Mouse (Mus musculus) liver, postnatal 0 days (tissue): ENCODE data around the gene Magoh. TPM values are rescaled to one million over a fixed set of nuclear protein-coding genes. Genes with fewer than 3 reads are reported as not detected.

ENCODE experiments used
- ATAC-seq: fragments of 200-750 bp; cut with Nextera tagmentation; 2 replicates; pipeline ENCODE4 v1.8.0; 2017; ENCODE audit warnings: mild to moderate bottlenecking, moderate library complexity
- DNase-seq: peaks from one replicate; pipeline ENCODE4 v3.0.0-alpha.2; 2016
- H3K27ac ChIP-seq: fragments of 300-500 bp; sonication (generic); 2 replicates; pipeline ENCODE4 v1.5.1; 2014; ENCODE audit warnings: antibody characterized with exemption, moderate library complexity, mild to moderate bottlenecking, low read depth
- H3K27me3 ChIP-seq: fragments of 300-500 bp; sonication (generic); 2 replicates; pipeline ENCODE4 v1.6.1; 2014; ENCODE audit warnings: low read length, control low read depth, mixed read lengths; ENCODE audit not compliant: insufficient read depth
- H3K36me3 ChIP-seq: fragments of 300-500 bp; sonication (generic); replicated peaks from 2 replicates; pipeline ENCODE4 v1.6.1; 2014; ENCODE audit warnings: mild to moderate bottlenecking, control low read depth, low read length, moderate library complexity, mixed read lengths; ENCODE audit not compliant: insufficient read depth
- H3K4me1 ChIP-seq: fragments of 300-500 bp; sonication (generic); 2 replicates; pipeline ENCODE4 v1.6.1; 2014; ENCODE audit warnings: antibody characterized with exemption, mild to moderate bottlenecking, control low read depth; ENCODE audit not compliant: insufficient read depth
- H3K4me2 ChIP-seq: fragments of 300-500 bp; sonication (generic); 2 replicates; pipeline ENCODE4 v1.6.1; 2014; ENCODE audit warnings: low read depth, mild to moderate bottlenecking, low read length, moderate library complexity, mixed read lengths
- H3K4me3 ChIP-seq: fragments of 300-500 bp; sonication (generic); 2 replicates; pipeline ENCODE4 v1.5.1; 2014; ENCODE audit warnings: low read depth, low read length
- H3K9ac ChIP-seq: fragments of 300-500 bp; sonication (generic); replicated peaks from 2 replicates; pipeline ENCODE4 v1.6.1; 2014; ENCODE audit warnings: mild to moderate bottlenecking, moderate library complexity
- H3K9me3 ChIP-seq: fragments of 300-500 bp; sonication (generic); 2 replicates; pipeline ENCODE4 v1.6.1; 2016; ENCODE audit warnings: mild to moderate bottlenecking, control low read depth, low read length, mixed read lengths
- CTCF ChIP-seq: sonication (generic); IDR thresholded peaks from 2 replicates; pipeline ENCODE4 v1.5.1; 2016; ENCODE audit warnings: antibody characterized with exemption, low read depth
- EP300 ChIP-seq: IDR thresholded peaks from 2 replicates; pipeline ENCODE4 v1.6.1; 2016; ENCODE audit warnings: antibody characterized with exemption, low read depth, mild to moderate bottlenecking
- WGBS: fragments of 180-500 bp; shearing (Covaris S2); extraction: QIAGEN DNeasy Blood & Tissue Kit; methylation state at CpG from one replicate; pipeline ENCODE4 v1.1.7; 2014; ENCODE audit not compliant: insufficient replicate concordance; 5-methylcytosine and 5-hydroxymethylcytosine counted together
- polyA plus RNA-seq: library from polyadenylated mRNA; unstranded; fragments of >200 nt; fragmentation: Nextera tagmentation; extraction: Ambion mirVana; gene quantifications from 2 replicates; pipeline ENCODE4 v1.2.1, GENCODE M21; 2015

The Magoh gene
- polyA plus RNA-seq, 1 experiment from 2014 or later: 67.5 TPM

DNA sequence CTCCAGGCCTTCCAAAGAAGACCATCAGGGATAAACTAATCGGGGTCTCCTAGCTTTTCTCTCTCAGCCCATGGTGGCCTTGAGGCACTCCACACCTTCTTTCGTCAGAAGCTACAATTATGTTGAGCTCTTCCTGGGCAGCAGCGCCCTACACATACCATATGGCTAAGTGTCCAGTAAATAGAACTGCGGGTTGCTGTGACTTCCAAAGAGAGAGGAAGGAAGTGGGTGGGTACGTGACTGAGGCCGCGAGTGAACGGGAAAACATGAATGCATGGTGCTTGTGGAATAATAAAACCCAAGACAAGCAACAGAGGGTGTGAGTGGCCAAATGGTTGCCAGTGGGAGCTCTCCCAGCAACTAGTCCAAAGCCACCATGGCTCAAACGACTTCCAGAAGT, 29.9 kb upstream of the Magoh start:
- H3K36me3 ChIP-seq: no peaks in the 10 kb centered on the region
- peaks cover 7% of the 10 kb centered on the region; the same call in 1 of the 2 replicates for H3K27me3 ChIP-seq
- no peak overlapping the region for H3K4me2 ChIP-seq
- 52% methylated on average over 9 of the region's 9 CpGs for WGBS
- TF ChIP-seq CTCF: no peak
- TF ChIP-seq EP300: no peak
- H3K9ac ChIP-seq: no peak overlapping the region
- DNase-seq (no peak), ATAC-seq (no peak)
- H3K9me3 ChIP-seq: no peaks in the 10 kb centered on the region
- H3K27ac ChIP-seq: no peak overlapping the region
- H3K4me3 ChIP-seq: no peak overlapping the region
- no peaks in the 10 kb centered on the region for H3K4me1 ChIP-seq

DNA sequence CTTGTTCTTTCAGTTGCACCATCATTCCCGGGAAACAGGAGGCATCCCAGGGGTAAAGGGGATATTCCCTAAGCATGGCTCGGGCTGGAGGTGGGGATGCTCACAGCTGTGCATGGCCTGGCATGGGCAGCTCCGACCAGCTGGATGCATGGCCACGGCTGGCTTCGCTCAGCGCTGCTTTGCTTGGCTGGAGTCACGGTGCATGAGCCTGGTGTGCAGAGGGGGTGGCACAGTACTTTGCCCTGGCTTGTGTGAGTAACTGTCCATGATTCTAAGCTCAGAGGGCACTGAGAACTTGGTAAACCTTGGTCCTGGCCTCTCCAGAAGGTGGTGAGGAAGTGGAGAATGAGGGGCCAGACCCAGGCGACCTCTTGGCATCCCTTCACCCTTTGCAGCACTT, 29.5 kb upstream of the Magoh start:
- H3K4me2 ChIP-seq: no peak overlapping the region
- H3K4me1 ChIP-seq: no peaks in the 10 kb centered on the region
- H3K9ac ChIP-seq: no peak overlapping the region
- ATAC-seq: no peak
- no peaks in the 10 kb centered on the region for H3K36me3 ChIP-seq
- no peak overlapping the region for H3K4me3 ChIP-seq
- peaks cover 7% of the 10 kb centered on the region; the same call in 1 of the 2 replicates for H3K27me3 ChIP-seq
- TF ChIP-seq CTCF (no peak), EP300 (no peak)
- 78% methylated on average over 8 of the region's 8 CpGs for WGBS
- no peak for DNase-seq
- H3K27ac ChIP-seq: no peak overlapping the region
- no peaks in the 10 kb centered on the region for H3K9me3 ChIP-seq

DNA sequence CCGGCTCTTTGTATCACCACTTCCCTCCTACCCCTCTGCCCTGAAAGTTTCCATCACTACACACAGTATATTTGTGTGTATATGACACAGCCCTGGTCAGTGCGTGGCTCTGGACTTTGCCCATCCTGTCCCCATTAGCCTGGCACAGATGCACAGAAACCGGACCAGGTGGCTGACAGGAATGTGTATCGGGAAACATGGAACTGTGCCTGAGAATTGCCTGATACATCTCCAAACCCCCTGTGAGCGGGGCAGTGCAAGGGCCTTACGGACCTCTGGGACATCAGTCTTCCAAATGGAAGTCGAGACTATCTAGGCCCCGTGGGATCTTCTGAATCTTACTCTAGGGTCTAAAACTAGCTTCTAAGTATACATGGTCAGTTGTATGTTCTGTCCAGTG, 26.2 kb upstream of the Magoh start:
- WGBS: 80% methylated on average over 8 of the region's 8 CpGs
- ATAC-seq: no peak
- no peaks in the 10 kb centered on the region for H3K36me3 ChIP-seq

DNA sequence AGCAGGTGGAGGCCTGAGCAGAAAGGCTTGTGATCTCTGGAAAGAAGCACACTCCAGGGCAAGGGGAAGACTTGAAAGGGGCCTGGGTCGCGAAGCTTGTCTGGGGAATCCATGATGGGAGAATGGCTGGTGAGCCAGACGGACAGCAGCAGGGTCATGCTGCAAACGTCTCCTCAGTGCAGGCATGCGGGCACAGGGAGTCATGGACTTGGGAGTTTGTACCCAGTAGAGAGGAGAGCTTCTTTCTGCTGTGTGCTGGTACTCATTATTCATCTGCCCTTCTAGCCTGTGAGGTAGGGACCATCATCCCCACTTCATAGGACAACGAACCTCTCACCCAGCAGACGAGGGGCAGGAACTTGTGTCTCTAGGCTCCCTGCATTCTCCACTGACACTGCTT, 25.7 kb upstream of the Magoh start:
- no peak for ATAC-seq
- no peak overlapping the region for H3K27ac ChIP-seq
- 80% methylated on average over 7 of the region's 7 CpGs for WGBS
- no peaks in the 10 kb centered on the region for H3K4me1 ChIP-seq
- no peak overlapping the region for H3K4me3 ChIP-seq
- no peaks in the 10 kb centered on the region for H3K27me3 ChIP-seq
- TF ChIP-seq EP300: no peak
- no peak for TF ChIP-seq CTCF
- H3K4me2 ChIP-seq: no peak overlapping the region
- H3K36me3 ChIP-seq: no peaks in the 10 kb centered on the region
- no peaks in the 10 kb centered on the region for H3K9me3 ChIP-seq
- DNase-seq: no peak
- H3K9ac ChIP-seq: no peak overlapping the region

More for the DNA sequence above, 26.2 kb upstream of the Magoh start:
- no peaks in the 10 kb centered on the region for H3K9me3 ChIP-seq
- H3K27ac ChIP-seq: no peak overlapping the region
- no peak for DNase-seq
- no peaks in the 10 kb centered on the region for H3K27me3 ChIP-seq
- no peak overlapping the region for H3K4me3 ChIP-seq
- H3K9ac ChIP-seq: no peak overlapping the region
- no peaks in the 10 kb centered on the region for H3K4me1 ChIP-seq
- H3K4me2 ChIP-seq: no peak overlapping the region
- TF ChIP-seq CTCF: no peak

DNA sequence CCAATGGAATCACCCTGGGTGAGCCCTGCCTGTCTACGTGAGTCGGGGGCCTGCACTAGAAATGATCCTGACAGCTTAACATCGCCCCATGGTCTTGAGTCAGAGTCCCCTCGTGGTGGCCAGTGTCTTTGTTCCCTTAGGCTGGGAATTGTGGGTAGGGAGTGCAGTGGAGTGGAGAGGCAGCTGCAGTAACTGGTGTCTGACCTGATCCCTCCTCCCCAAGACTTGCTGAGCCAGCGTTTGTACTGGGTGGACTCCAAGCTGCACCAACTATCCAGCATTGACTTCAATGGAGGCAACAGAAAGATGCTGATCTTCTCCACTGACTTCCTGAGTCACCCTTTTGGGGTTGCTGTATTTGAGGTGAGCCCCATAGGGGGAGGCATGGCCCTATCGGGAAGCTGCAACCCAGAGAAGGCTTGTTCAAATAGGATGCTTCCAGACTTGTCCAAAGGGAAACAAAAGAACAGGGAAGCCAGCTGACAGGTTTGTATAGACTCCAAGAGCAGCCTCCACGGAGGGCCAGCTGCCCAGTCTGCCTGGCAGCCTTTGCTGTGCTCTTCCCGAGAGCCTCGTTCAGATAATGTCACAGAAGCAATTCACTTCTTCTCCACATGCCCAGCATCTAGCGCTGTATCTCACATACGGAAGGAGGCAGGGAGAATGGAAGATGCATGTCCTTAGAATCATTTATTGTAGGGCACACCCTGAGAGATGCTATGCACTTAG, 22.4 kb upstream of the Magoh start:
- H3K4me1 ChIP-seq: no peaks in the 10 kb centered on the region
- H3K36me3 ChIP-seq: no peaks in the 10 kb centered on the region
- 79% methylated on average over 11 of the region's 11 CpGs for WGBS
- no peaks in the 10 kb centered on the region for H3K9me3 ChIP-seq
- ATAC-seq (no peak), DNase-seq (no peak)
- TF ChIP-seq EP300 (no peak), CTCF (no peak)
- H3K27me3 ChIP-seq: no peaks in the 10 kb centered on the region
- no peak overlapping the region for H3K4me2 ChIP-seq
- H3K27ac ChIP-seq: no peak overlapping the region
- no peak overlapping the region for H3K4me3 ChIP-seq
- H3K9ac ChIP-seq: no peak overlapping the region

DNA sequence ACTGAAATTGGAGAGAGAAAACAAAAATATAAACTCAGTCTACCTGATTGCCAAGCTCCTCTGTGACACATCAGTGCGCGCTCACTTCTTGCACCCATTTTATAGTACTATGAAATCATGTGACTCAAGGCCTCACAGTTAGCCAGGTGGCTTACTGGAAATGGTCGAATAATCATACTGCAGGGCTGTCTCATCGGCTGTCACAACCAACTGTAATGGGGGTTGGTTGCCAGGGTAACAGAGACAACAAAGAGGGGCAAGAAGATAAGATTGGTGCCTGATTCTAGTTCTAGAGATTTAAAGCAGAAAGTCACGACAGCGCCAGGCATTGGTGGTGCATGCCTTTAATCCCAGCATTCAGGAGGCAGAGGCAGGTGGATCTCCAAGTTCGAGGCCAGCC, 20.6 kb upstream of the Magoh start:
- H3K27ac ChIP-seq: no peak overlapping the region
- H3K9me3 ChIP-seq: no peaks in the 10 kb centered on the region
- ATAC-seq: no peak
- TF ChIP-seq EP300: no peak
- TF ChIP-seq CTCF: no peak
- H3K27me3 ChIP-seq: no peaks in the 10 kb centered on the region
- no peaks in the 10 kb centered on the region for H3K4me1 ChIP-seq
- no peak overlapping the region for H3K4me3 ChIP-seq
- no peaks in the 10 kb centered on the region for H3K36me3 ChIP-seq
- no peak overlapping the region for H3K4me2 ChIP-seq
- no peak for DNase-seq
- WGBS: 79% methylated on average over 7 of the region's 7 CpGs
- no peak overlapping the region for H3K9ac ChIP-seq

DNA sequence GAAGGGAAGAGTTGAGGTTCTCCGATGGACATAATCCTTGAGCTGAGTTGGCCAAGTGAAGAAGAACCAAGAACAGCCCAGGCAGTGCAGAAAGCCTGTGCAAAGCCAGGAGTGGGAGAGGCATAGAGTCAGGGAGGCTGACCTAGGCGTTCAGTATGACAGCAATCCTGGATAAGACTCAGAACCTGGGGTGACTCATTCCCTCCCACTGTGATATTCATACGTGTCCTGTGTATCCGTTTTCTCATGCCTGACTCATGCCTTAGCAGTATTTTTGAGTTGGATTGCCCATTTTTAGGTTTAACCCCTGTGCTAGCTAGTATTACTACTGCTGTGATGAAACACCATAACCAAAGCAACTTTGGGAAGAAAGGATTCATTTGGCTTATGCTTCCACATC, 14.7 kb upstream of the Magoh start:
- WGBS: 73% methylated on average over 4 of the region's 4 CpGs
- ATAC-seq (no peak), DNase-seq (no peak)
- Histone ChIP-seq H3K9ac (no peak overlapping the region), H3K9me3 (no peaks in the 10 kb centered on the region), H3K27ac (no peak overlapping the region), H3K4me2 (no peak overlapping the region), H3K27me3 (no peaks in the 10 kb centered on the region), H3K4me1 (no peaks in the 10 kb centered on the region), H3K4me3 (no peak overlapping the region), H3K36me3 (no peaks in the 10 kb centered on the region)
- no peak for TF ChIP-seq CTCF
- TF ChIP-seq EP300: no peak
